Mouse (Mus musculus) large intestine, adult 2 months (tissue): Measurements from ENCODE around the gene Zmpste24. TPM values are rescaled to one million over a fixed set of nuclear protein-coding genes. Genes with fewer than 3 reads are reported as not detected.
"Not testable (repeated sequence)": the region's sequence is repeated elsewhere in the genome, so short reads cannot be mapped to it uniquely, and the experiment has no call there.

Experiments
- DNase-seq: peaks from one replicate; pipeline ENCODE4 v3.0.0-alpha.2; 2012; ENCODE audit warnings: low read depth, low spot score
- WGBS: fragments of 180-500 bp; shearing (Covaris S2); methylation state at CpG from one replicate; pipeline ENCODE4 v1.1.7; 2018; 5-methylcytosine and 5-hydroxymethylcytosine counted together
- polyA plus RNA-seq: library from polyadenylated mRNA; depleted of rRNA; stranded (reverse); fragments of >200 nt; gene quantifications from 2 replicates; pipeline ENCODE4 v1.2.3, GENCODE M21; 2012; rRNA removed

The Zmpste24 gene
- polyA plus RNA-seq, result 14.3 and 14.9 TPM in 2 replicates

GRCm38 (mm10) chr4:121097650-121098378 lies at the start of gene Zmpste24:
Zmpste24 (minus strand) TSS chr4:121098241.
- DNase-seq, result peak; percentile 70
- WGBS, result under 1% methylated on average over 39 of the region's 39 CpGs

GRCm38 (mm10) chr4:121109126-121109525 lies 11.1 kb upstream of the Zmpste24 start, which contains the start of gene Tmco2:
Tmco2 (minus strand) TSS chr4:121109226.
- WGBS, result 83% methylated on average over 2 of the region's 2 CpGs
- DNase-seq, result no peak

- no peak for DNase-seq
- WGBS, result 80% methylated on average over 4 of the region's 4 CpGs
Observed at GRCm38 (mm10) chr4:121103304-121103703, 5.3 kb upstream of the Zmpste24 start.

- WGBS, result 82% methylated on average over 4 of the region's 4 CpGs
- no peak for DNase-seq
Observed at GRCm38 (mm10) chr4:121090211-121090610, 7.8 kb downstream of the Zmpste24 start.

- WGBS, result 95% methylated on average over 2 of the region's 2 CpGs
Observed at GRCm38 (mm10) chr4:121088696-121089095, 9.3 kb downstream of the Zmpste24 start.

GRCm38 (mm10) chr4:121084506-121084905 lies 13.5 kb downstream of the Zmpste24 start:
- DNase-seq, result no peak

More at GRCm38 (mm10) chr4:121088696-121089095, 9.3 kb downstream of the Zmpste24 start:
- DNase-seq, result no peak

GRCm38 (mm10) chr4:121080395-121080794 lies 17.6 kb downstream of the Zmpste24 start:
- no peak for DNase-seq
- WGBS, result 65% methylated on average over 1 of the region's 1 CpGs

GRCm38 (mm10) chr4:121077915-121078646 lies 20.0 kb downstream of the Zmpste24 start:
- no peak for DNase-seq
- 85% methylated on average over 3 of the region's 3 CpGs for WGBS

- 83% methylated on average over 4 of the region's 4 CpGs for WGBS
- no peak for DNase-seq
Observed at GRCm38 (mm10) chr4:121074250-121074649, 23.8 kb downstream of the Zmpste24 start.

GRCm38 (mm10) chr4:121065336-121065735 lies 32.7 kb downstream of the Zmpste24 start:
- 57% methylated on average over 2 of the region's 2 CpGs for WGBS
- DNase-seq, result no peak

- WGBS, result 84% methylated on average over 10 of the region's 10 CpGs
- DNase-seq, result not testable (repeated sequence)
Observed at GRCm38 (mm10) chr4:121059218-121059617, 38.8 kb downstream of the Zmpste24 start.

- 72% methylated on average over 2 of the region's 2 CpGs for WGBS
- DNase-seq, result no peak
Observed at GRCm38 (mm10) chr4:121057032-121057431, 41.0 kb downstream of the Zmpste24 start.

- no peak for DNase-seq
- WGBS, result 45% methylated on average over 3 of the region's 3 CpGs
Observed at GRCm38 (mm10) chr4:121056342-121056741, 41.7 kb downstream of the Zmpste24 start.

- no peak for DNase-seq
- 19% methylated on average over 35 of the region's 35 CpGs for WGBS
Observed at GRCm38 (mm10) chr4:121052454-121053323, 45.4 kb downstream of the Zmpste24 start.

GRCm38 (mm10) chr4:121051863-121052262 lies 46.2 kb downstream of the Zmpste24 start:
- no peak for DNase-seq
- 44% methylated on average over 4 of the region's 4 CpGs for WGBS

- WGBS, result 70% methylated on average over 3 of the region's 3 CpGs
- no peak for DNase-seq
Observed at GRCm38 (mm10) chr4:121042946-121043345, 55.1 kb downstream of the Zmpste24 start.

- 85% methylated on average over 5 of the region's 5 CpGs for WGBS
- no peak for DNase-seq
Observed at GRCm38 (mm10) chr4:121042472-121042871, 55.6 kb downstream of the Zmpste24 start.

GRCm38 (mm10) chr4:121040897-121041671 lies 57.0 kb downstream of the Zmpste24 start:
- DNase-seq, result no peak
- WGBS, result 19% methylated on average over 18 of the region's 18 CpGs

GRCm38 (mm10) chr4:121040323-121040722 lies 57.7 kb downstream of the Zmpste24 start:
- WGBS, result 56% methylated on average over 14 of the region's 14 CpGs

More at GRCm38 (mm10) chr4:121040323-121040722, 57.7 kb downstream of the Zmpste24 start:
- no peak for DNase-seq
